Mouse (Mus musculus) MEL (cell line): ENCODE results near the gene Rps28. TPM values are rescaled to one million over a fixed set of nuclear protein-coding genes. Genes with fewer than 3 reads are reported as not detected.

Source experiments
- DNase-seq: peaks from one replicate; pipeline ENCODE4 v3.0.0; 2011; ENCODE audit warnings: low read depth, low spot score
- H3K27ac ChIP-seq: 2 replicates; pipeline ENCODE4 v1.5.1; 2012; ENCODE audit warnings: low read depth, mild to moderate bottlenecking, control low read depth, low read length, moderate library complexity; ENCODE audit not compliant: control insufficient read depth
- H3K27me3 ChIP-seq, 2 experiments: fragments of 150-350 bp in 1 of 2; sonication (generic) in 1 of 2; 2 replicates each; pipeline ENCODE4 v1.6.1; 2012; ENCODE audit warnings: low read length in 2 of 2, mild to moderate bottlenecking in 2 of 2, improper control_type of control experiment in 1 of 2, moderate library complexity in 1 of 2; ENCODE audit not compliant: insufficient read depth in 2 of 2, control insufficient read depth in 1 of 2
- H3K36me3 ChIP-seq, 2 experiments: 2 replicates each; pipeline ENCODE4 v1.6.1; 2012 to 2014; ENCODE audit warnings: low read length in 2 of 2, improper control_type of control experiment in 1 of 2, inconsistent platforms in 1 of 2, mild to moderate bottlenecking in 1 of 2; ENCODE audit not compliant: insufficient read depth in 2 of 2, control insufficient read depth in 1 of 2
- H3K4me1 ChIP-seq, 2 experiments: fragments of 150-350 bp in 1 of 2; sonication (generic) in 1 of 2; 2 replicates each; pipeline ENCODE4 v1.6.1; 2012; ENCODE audit warnings: low read length in 2 of 2, improper control_type of control experiment in 1 of 2, mild to moderate bottlenecking in 1 of 2; ENCODE audit not compliant: insufficient read depth in 2 of 2, control insufficient read depth in 1 of 2
- H3K4me3 ChIP-seq, 2 experiments: fragments of 150-350 bp in 1 of 2; sonication (generic) in 1 of 2; 2 replicates each; pipeline ENCODE4 v1.5.1; 2012; ENCODE audit warnings: low read depth in 2 of 2, low read length in 2 of 2, mild to moderate bottlenecking in 2 of 2, moderate library complexity in 2 of 2, control low read depth in 1 of 2, improper control_type of control experiment in 1 of 2; ENCODE audit not compliant: control insufficient read depth in 1 of 2, insufficient read depth in 1 of 2
- H3K79me2 ChIP-seq: 2 replicates; pipeline ENCODE4 v1.6.1; 2012; ENCODE audit warnings: mild to moderate bottlenecking, low read length, moderate library complexity; ENCODE audit not compliant: control insufficient read depth, poor library complexity, insufficient read depth
- H3K9ac ChIP-seq: 2 replicates; pipeline ENCODE4 v1.6.1; 2012; ENCODE audit warnings: low read depth, mild to moderate bottlenecking, control low read depth, low read length, moderate library complexity; ENCODE audit not compliant: control insufficient read depth, poor library complexity, severe bottlenecking
- H3K9me3 ChIP-seq: fragments of 150-350 bp; sonication (generic); replicated peaks from 2 replicates; pipeline ENCODE4 v1.6.1; 2012; ENCODE audit warnings: mild to moderate bottlenecking, low read length, improper control_type of control experiment, moderate library complexity; ENCODE audit not compliant: insufficient read depth
- BHLHE40 ChIP-seq: IDR thresholded peaks from 2 replicates; pipeline ENCODE4 v1.6.1; 2012; ENCODE audit warnings: low read depth, mild to moderate bottlenecking, inconsistent platforms, low read length, improper control_type of control experiment, borderline replicate concordance
- CHD1 ChIP-seq: IDR thresholded peaks from 2 replicates; pipeline ENCODE4 v1.6.1; 2012; ENCODE audit warnings: low read depth, mild to moderate bottlenecking, inconsistent platforms, low read length, improper control_type of control experiment
- CTCF ChIP-seq, 3 experiments: IDR thresholded peaks in 2 of 3; conservative IDR thresholded peaks in 1 of 3; 2 replicates each; pipeline ENCODE4 v1.5.1; 2011 to 2012; ENCODE audit warnings: low read length in 3 of 3, low read depth in 2 of 3, mild to moderate bottlenecking in 2 of 3, improper control_type of control experiment in 1 of 3, inconsistent platforms in 1 of 3, mixed read lengths in 1 of 3, moderate library complexity in 1 of 3; ENCODE audit not compliant: control insufficient read depth in 1 of 3, insufficient read depth in 1 of 3, poor library complexity in 1 of 3, severe bottlenecking in 1 of 3
- EP300 ChIP-seq, 2 experiments: IDR thresholded peaks; 2 replicates each; pipeline ENCODE4 v1.6.1; 2011; ENCODE audit warnings: improper control_type of control experiment in 2 of 2, low read length in 2 of 2, low read depth in 1 of 2, mild to moderate bottlenecking in 1 of 2
- HCFC1 ChIP-seq: IDR thresholded peaks from 2 replicates; pipeline ENCODE4 v1.6.1; 2012; ENCODE audit warnings: low read depth, mild to moderate bottlenecking, inconsistent platforms, low read length, improper control_type of control experiment, moderate library complexity
- JUND ChIP-seq: IDR thresholded peaks from 2 replicates; pipeline ENCODE4 v1.6.1; 2011; ENCODE audit warnings: low read depth, mild to moderate bottlenecking, improper control_type of control experiment, low read length
- MAX ChIP-seq: IDR thresholded peaks from 2 replicates; pipeline ENCODE4 v1.6.1; 2011; ENCODE audit warnings: low read length, improper control_type of control experiment
- MAZ ChIP-seq: IDR thresholded peaks from 2 replicates; pipeline ENCODE4 v1.6.1; 2012; ENCODE audit warnings: low read depth, mild to moderate bottlenecking, inconsistent platforms, low read length, improper control_type of control experiment
- MYC ChIP-seq: IDR thresholded peaks from 2 replicates; pipeline ENCODE4 v1.6.1; 2011; ENCODE audit warnings: low read depth, mild to moderate bottlenecking, low read length, improper control_type of control experiment, moderate library complexity
- NELFE ChIP-seq: IDR thresholded peaks from 2 replicates; pipeline ENCODE4 v1.6.1; 2011; ENCODE audit warnings: low read depth, low read length, improper control_type of control experiment
- POLR2A ChIP-seq, 2 experiments: IDR thresholded peaks; 2 replicates each; pipeline ENCODE4 v1.6.1; 2011 to 2012; ENCODE audit warnings: low read length in 2 of 2, mild to moderate bottlenecking in 2 of 2, control low read depth in 1 of 2, improper control_type of control experiment in 1 of 2, low read depth in 1 of 2, moderate library complexity in 1 of 2; ENCODE audit not compliant: control insufficient read depth in 1 of 2, insufficient read depth in 1 of 2, poor library complexity in 1 of 2
- POLR2AphosphoS2 ChIP-seq: IDR thresholded peaks from 2 replicates; pipeline ENCODE4 v1.6.1; 2011; ENCODE audit warnings: low read length, improper control_type of control experiment
- RAD21 ChIP-seq: IDR thresholded peaks from 2 replicates; pipeline ENCODE4 v1.6.1; 2011; ENCODE audit warnings: mild to moderate bottlenecking, low read depth, low read length, improper control_type of control experiment
- RCOR1 ChIP-seq: IDR thresholded peaks from 2 replicates; pipeline ENCODE4 v1.6.1; 2012; ENCODE audit warnings: low read depth, mild to moderate bottlenecking, inconsistent platforms, low read length, improper control_type of control experiment
- UBTF ChIP-seq: IDR thresholded peaks from 2 replicates; pipeline ENCODE4 v1.6.1; 2012; ENCODE audit warnings: low read depth, mild to moderate bottlenecking, inconsistent platforms, low read length, improper control_type of control experiment, moderate library complexity, borderline replicate concordance; ENCODE audit not compliant: insufficient read depth
- ZNF384 ChIP-seq: IDR thresholded peaks from 2 replicates; pipeline ENCODE4 v1.6.1; 2012; ENCODE audit warnings: low read depth, mild to moderate bottlenecking, inconsistent platforms, low read length, improper control_type of control experiment
- polyA plus RNA-seq, 2 experiments: library from polyadenylated mRNA; stranded (reverse) in 1 of 2; unstranded in 1 of 2; fragments of >175 nt in 1 of 2; fragments of >200 nt in 1 of 2; gene quantifications; 2 replicates each; pipeline versions ENCODE4 v1.2.1 to v1.2.4; 2012; ENCODE audit warnings: low replicate concordance in 2 of 2, low read depth in 1 of 2; ENCODE audit not compliant: insufficient read length in 2 of 2, insufficient read depth in 1 of 2, missing spikeins in 1 of 2
- total RNA-seq: library from RNA; depleted of rRNA; stranded (reverse); fragments of 300-350 nt; gene quantifications from 2 replicates; pipeline ENCODE4 v1.2.3, GENCODE M21; 2012

Gene Rps28
- total and polyA plus RNA-seq, 3 experiments = 994 to 3,556 (median 2,154) TPM

GRCm38 (mm10) chr17:33773871-33774572 lies 50.3 kb downstream of the Rps28 start:
- H3K4me3 ChIP-seq = no peak overlapping the region
- no peaks in the 10 kb centered on the region for H3K79me2 ChIP-seq
- no peak overlapping the region for H3K27ac ChIP-seq
- H3K9me3 ChIP-seq = no peaks in the 10 kb centered on the region
- H3K9ac ChIP-seq = no peak overlapping the region
- TF ChIP-seq CTCF (IDR thresholded peaks at IDR 0.05 in 2 of 3, conservative IDR thresholded peaks at IDR 0.05 in 1 of 3; ENCODE audit: control insufficient read depth in 1 of 3, insufficient read depth in 1 of 3, low read depth in 2 of 3, low read length in 3 of 3, poor library complexity in 1 of 3, severe bottlenecking in 1 of 3) = no peak
- no peak for TF ChIP-seq POLR2AphosphoS2
- no peak for TF ChIP-seq MAX
- TF ChIP-seq MAZ = no peak
- no peak for TF ChIP-seq EP300 (IDR thresholded peaks at IDR 0.05; ENCODE audit: low read depth in 1 of 2, low read length in 2 of 2)
- no peak for TF ChIP-seq MYC
- no peak for TF ChIP-seq NELFE
- TF ChIP-seq ZNF384 = no peak
- no peak for TF ChIP-seq CHD1
- TF ChIP-seq POLR2A (IDR thresholded peaks at IDR 0.05; ENCODE audit: control insufficient read depth in 1 of 2, insufficient read depth in 1 of 2, low read depth in 1 of 2, low read length in 2 of 2, poor library complexity in 1 of 2) = no peak
- TF ChIP-seq RAD21 = no peak
- no peak for TF ChIP-seq UBTF
- TF ChIP-seq, all 39 proteins: peak for 0
- DNase-seq = no peak
- H3K4me1 ChIP-seq = peaks cover 0 to 3% of the 10 kb centered on the region in 2 experiments; a peak in 2 of 4 replicates
- H3K27me3 ChIP-seq = no peaks in the 10 kb centered on the region
- peaks cover 0 to 3% of the 10 kb centered on the region in 2 experiments; a peak in 1 of 4 replicates for H3K36me3 ChIP-seq

DNA sequence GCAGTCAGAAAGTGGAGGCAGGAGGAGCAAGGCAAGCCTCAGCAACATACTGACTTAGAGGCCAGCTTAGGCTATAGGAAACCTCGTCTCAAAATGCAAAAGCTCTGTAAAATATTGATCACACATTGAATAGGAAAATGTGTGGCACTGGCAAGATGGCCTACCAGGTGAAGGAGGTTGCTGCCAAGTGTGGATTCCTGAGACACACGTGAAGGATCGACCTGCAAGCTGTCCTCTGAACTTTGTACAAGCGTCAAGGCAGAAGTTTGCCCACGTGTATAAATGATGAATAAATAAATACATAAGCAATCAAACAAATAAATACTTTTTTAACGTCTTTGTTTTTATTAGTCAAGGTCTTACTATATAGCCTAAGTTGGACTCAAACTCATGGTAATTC lies 50.9 kb downstream of the Rps28 start:
- no peaks in the 10 kb centered on the region for H3K4me1 ChIP-seq
- no peaks in the 10 kb centered on the region for H3K9me3 ChIP-seq
- no peak overlapping the region for H3K9ac ChIP-seq
- peaks cover 0 to 3% of the 10 kb centered on the region in 2 experiments; a peak in 1 of 4 replicates for H3K36me3 ChIP-seq
- no peak overlapping the region for H3K4me3 ChIP-seq
- TF ChIP-seq HCFC1 (no peak), BHLHE40 (no peak), RCOR1 (no peak), MYC (no peak), JUND (no peak)
- H3K27ac ChIP-seq = no peak overlapping the region
- H3K79me2 ChIP-seq = no peaks in the 10 kb centered on the region
- no peaks in the 10 kb centered on the region for H3K27me3 ChIP-seq
- no peak for DNase-seq
